Mouse (Mus musculus) lung, embryonic 16.5 days (tissue): ENCODE results near the gene Sgca. TPM values are rescaled to one million over a fixed set of nuclear protein-coding genes. Genes with fewer than 3 reads are reported as not detected.

Experiments used
- ATAC-seq: fragments of 200-750 bp; cut with Nextera tagmentation; 2 replicates; pipeline ENCODE4 v1.8.0; 2017; ENCODE audit warnings: low read depth, mild to moderate bottlenecking, moderate library complexity
- H3K27ac ChIP-seq: fragments of 300-500 bp; sonication (generic); 2 replicates; pipeline ENCODE4 v1.5.1; 2014; ENCODE audit warnings: mild to moderate bottlenecking, control low read depth, low read length
- H3K27me3 ChIP-seq: fragments of 300-500 bp; sonication (generic); 2 replicates; pipeline ENCODE4 v1.6.1; 2014; ENCODE audit warnings: low read depth, low read length, mixed read lengths; ENCODE audit not compliant: control insufficient read depth, insufficient read depth
- H3K36me3 ChIP-seq: fragments of 300-500 bp; sonication (generic); 2 replicates; pipeline ENCODE4 v1.6.1; 2014; ENCODE audit warnings: low read length; ENCODE audit not compliant: control insufficient read depth, insufficient read depth
- H3K4me1 ChIP-seq: fragments of 300-500 bp; sonication (generic); replicated peaks from 2 replicates; pipeline ENCODE4 v1.6.1; 2014; ENCODE audit warnings: low read length, mixed read lengths; ENCODE audit not compliant: control insufficient read depth, insufficient read depth
- H3K4me2 ChIP-seq: fragments of 300-500 bp; sonication (generic); 2 replicates; pipeline ENCODE4 v1.6.1; 2014; ENCODE audit warnings: low read depth, low read length, control low read depth
- H3K4me3 ChIP-seq: fragments of 300-500 bp; sonication (generic); 2 replicates; pipeline ENCODE4 v1.5.1; 2014; ENCODE audit warnings: mild to moderate bottlenecking, low read length, control low read depth
- H3K9ac ChIP-seq: fragments of 300-500 bp; sonication (generic); 2 replicates; pipeline ENCODE4 v1.6.1; 2014; ENCODE audit warnings: low read length, control low read depth
- H3K9me3 ChIP-seq: fragments of 300-500 bp; sonication (generic); 2 replicates; pipeline ENCODE4 v1.6.1; 2016; ENCODE audit warnings: low read length; ENCODE audit not compliant: control insufficient read depth
- WGBS: fragments of 180-500 bp; shearing (Covaris S2); extraction: QIAGEN DNeasy Blood & Tissue Kit; methylation state at CpG from one replicate; pipeline ENCODE4 v1.1.7; 2014; 5-methylcytosine and 5-hydroxymethylcytosine counted together
- polyA plus RNA-seq: library from polyadenylated mRNA; unstranded; fragments of >200 nt; fragmentation: Nextera tagmentation; extraction: Ambion mirVana; gene quantifications from 2 replicates; pipeline ENCODE4 v1.2.1, GENCODE M21; 2015

The Sgca gene
- polyA plus RNA-seq, 1 experiment from 2014 or later, result 1.4 TPM

DNA sequence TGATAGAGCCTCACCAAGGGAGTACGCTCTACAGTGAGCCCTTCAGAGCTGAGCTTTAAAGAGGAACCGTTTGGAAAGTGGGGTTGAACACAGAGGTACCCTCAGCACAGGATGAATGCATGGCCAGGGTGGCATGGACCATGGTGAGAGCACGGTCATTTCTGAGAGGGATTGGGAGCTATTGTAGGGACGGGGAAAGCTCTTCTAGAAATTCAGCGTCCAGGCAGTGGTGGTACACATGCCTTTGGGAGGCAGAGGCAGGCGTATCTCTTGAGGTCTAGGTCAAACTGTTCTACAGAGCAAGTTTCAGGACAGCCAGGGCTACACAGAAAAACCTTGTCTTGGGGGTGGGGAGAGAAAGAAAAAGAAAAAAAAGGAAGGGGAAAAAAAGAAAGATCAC lies 20.9 kb upstream of the Sgca start:
- Histone ChIP-seq H3K9ac (no peak overlapping the region), H3K27me3 (no peaks in the 10 kb centered on the region), H3K4me2 (no peak overlapping the region), H3K4me3 (no peak overlapping the region), H3K36me3 (peaks cover 28% of the 10 kb centered on the region), H3K4me1 (peaks cover 45% of the 10 kb centered on the region), H3K27ac (no peak overlapping the region), H3K9me3 (no peaks in the 10 kb centered on the region)
- no peak for ATAC-seq
- 90% methylated on average over 6 of the region's 6 CpGs for WGBS

DNA sequence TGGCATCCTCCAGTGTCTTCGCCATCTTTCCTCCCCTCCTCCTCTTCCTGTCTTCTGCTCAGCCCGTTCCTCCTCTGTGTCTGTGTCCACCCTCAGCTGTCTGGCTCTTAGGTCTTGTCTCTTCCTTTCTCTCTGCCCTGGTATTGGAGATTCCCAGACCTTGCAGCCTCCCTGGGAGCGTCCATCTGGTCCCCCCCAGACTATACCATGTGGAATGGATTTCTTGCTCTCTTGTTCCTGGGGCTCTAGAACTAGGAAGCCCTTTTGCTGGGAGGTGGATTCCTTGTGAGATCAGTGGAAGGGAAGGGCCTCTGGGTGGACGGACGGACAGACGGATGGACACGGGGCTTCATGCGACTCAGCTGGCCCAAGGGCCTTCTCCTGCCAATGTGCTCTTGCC lies 20.0 kb upstream of the Sgca start:
- H3K9me3 ChIP-seq, result no peaks in the 10 kb centered on the region
- peaks cover 21% of the 10 kb centered on the region for H3K36me3 ChIP-seq
- H3K4me2 ChIP-seq, result no peak overlapping the region
- H3K4me3 ChIP-seq, result no peak overlapping the region
- H3K9ac ChIP-seq, result no peak overlapping the region
- WGBS, result 81% methylated on average over 8 of the region's 8 CpGs
- no peak for ATAC-seq
- peaks cover 44% of the 10 kb centered on the region for H3K4me1 ChIP-seq
- H3K27ac ChIP-seq, result no peak overlapping the region
- H3K27me3 ChIP-seq, result no peaks in the 10 kb centered on the region

DNA sequence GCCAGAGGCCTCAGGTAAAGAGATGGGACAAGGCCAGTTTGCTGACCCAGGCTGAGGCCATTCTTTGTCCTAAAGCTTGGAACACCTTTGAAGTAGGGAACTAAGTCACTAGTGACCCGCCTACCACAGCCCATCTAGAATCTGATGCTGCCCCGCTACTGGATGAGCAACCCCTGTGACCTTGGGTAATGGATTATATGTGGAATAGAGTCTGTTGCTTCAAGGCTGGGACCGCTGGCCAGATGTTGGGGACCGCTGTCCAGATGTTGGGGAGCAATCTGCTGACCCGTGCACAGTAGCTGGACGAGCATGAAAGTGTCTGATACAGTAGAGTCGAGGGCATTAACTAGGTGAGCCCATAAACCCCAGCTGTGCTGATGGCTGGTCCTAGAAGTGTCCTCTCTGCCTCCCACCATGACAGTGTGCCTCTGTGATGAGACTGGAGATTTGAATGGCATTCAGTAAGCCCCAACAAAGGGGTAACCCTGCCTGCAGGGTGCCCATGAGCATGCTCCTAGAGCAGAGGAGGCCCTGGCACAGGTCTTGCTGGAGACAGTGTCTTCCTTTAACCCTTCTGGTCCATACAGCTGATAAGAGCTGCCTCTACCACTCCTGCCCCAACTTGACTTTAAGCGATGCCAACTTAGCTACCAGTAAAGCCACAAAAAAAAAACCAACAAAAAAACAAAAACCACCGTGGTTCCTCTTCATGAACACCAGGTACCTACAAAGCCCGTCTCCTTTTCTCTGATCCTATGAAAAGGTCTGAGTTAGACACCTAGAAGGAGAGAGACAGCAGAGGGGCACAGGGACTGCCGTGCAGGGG lies 19.0 kb upstream of the Sgca start:
- Histone ChIP-seq H3K36me3 (peaks cover 18% of the 10 kb centered on the region), H3K4me3 (peak overlapping the region; percentile 89), H3K9ac (peak overlapping the region; percentile 93), H3K4me2 (peak overlapping the region; percentile 96), H3K27me3 (no peaks in the 10 kb centered on the region), H3K4me1 (peaks cover 41% of the 10 kb centered on the region), H3K9me3 (no peaks in the 10 kb centered on the region), H3K27ac (no peak overlapping the region)
- 74% methylated on average over 11 of the region's 11 CpGs for WGBS
- no peak for ATAC-seq

DNA sequence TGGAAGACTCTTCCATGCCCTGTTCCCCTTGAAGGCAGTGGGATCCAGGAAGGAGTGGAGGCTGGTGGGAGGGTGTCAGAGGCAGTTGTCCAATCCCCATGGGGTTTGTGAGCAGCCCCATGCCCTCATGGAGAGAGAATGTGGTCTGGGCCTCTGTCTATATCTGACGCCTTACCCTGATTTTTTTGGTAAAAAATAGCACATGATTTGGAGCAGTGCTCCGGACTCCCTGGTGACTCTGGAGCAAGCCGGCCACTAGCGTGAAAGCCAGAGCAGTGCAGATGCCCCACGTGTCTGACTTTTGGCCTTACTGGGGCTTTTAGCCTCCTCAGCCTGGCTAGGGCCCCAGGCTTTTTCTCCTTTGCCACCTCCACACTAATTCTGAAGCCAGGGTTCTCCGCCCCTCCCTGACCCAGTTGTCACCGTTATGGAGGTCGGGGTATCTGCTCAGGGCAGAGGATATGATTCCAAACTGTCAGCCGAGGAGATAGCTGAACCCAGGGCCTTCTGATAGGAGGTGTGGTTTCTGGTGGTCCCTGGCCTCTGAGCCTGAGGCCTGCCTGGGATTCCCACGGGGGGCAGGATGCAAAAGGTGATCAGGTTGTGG lies 18.2 kb upstream of the Sgca start:
- Histone ChIP-seq H3K9ac (peak overlapping the region; percentile 93), H3K4me3 (peak overlapping the region; percentile 89), H3K4me1 (peaks cover 45% of the 10 kb centered on the region), H3K27me3 (no peaks in the 10 kb centered on the region), H3K4me2 (peak overlapping the region; percentile 96), H3K27ac (peak overlapping the region; percentile 41; the same call in 1 of the 2 replicates), H3K36me3 (peaks cover 18% of the 10 kb centered on the region), H3K9me3 (no peaks in the 10 kb centered on the region)
- 36% methylated on average over 10 of the region's 10 CpGs for WGBS
- no peak for ATAC-seq

DNA sequence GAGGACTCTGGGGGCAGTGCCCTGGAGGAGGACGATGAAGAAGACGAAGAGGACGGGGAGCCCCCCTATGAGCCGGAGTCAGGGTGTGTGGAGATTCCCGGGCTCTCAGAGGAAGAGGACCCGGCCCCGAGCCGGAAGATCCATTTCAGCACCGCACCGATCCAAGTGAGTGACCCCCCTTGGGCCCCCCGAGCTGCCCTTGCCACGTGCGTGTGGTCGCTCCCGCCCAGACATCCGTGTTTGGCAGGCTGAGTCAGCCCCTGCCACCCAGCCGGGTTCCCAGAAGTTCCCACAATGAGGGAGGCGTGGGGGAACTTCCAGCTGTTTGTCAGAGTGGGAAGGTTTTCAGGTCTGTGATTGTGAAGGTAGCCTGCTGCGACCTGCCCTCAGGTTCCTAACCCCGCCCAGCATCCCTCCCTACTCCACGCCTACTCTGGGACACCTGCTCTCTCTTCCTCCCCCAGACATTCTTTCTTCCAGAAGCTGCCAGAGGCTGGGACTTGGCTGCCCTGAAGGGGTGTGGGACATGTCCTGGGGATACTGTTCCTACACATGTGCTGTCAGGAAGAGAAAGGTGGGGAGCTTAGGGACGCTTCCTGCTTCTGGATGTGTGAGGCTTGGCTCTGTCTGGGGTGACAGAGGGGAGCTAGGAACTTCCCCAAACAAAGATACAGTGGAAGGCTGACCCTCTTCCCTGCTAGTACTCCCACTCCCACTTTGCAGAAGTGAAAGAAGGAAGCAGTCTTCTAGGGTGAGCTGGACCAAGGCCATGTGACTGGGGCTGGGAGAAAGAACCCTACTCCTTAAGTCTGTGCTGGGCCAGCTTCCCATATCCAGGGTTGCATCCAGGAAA lies 16.9 kb upstream of the Sgca start:
- peak overlapping the region; percentile 93 for H3K9ac ChIP-seq
- H3K4me2 ChIP-seq, result peak overlapping the region; percentile 96
- peaks cover 55% of the 10 kb centered on the region for H3K4me1 ChIP-seq
- H3K4me3 ChIP-seq, result peak overlapping the region; percentile 89
- peak overlapping the region; percentile 41 for H3K27ac ChIP-seq
- 1% methylated on average over 22 of the region's 22 CpGs for WGBS
- peaks cover 15% of the 10 kb centered on the region for H3K36me3 ChIP-seq
- ATAC-seq, result peak; percentile 4; the same call in 1 of the 2 replicates
- no peaks in the 10 kb centered on the region for H3K9me3 ChIP-seq
- H3K27me3 ChIP-seq, result no peaks in the 10 kb centered on the region

DNA sequence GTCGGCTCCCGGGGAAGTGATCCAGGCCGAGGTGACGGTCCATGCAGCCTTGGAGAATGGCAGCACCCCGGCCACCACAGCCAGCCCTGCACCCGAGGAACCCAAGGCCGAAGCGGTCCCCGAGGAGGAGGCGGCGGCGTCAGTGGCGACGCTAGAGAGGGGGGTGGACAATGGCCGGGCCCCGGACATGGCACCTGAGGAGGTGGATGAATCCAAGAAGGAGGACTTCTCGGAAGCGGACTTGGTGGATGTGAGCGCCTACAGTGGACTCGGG lies 16.3 kb upstream of the Sgca start:
- Histone ChIP-seq H3K36me3 (peaks cover 11% of the 10 kb centered on the region), H3K9me3 (no peaks in the 10 kb centered on the region), H3K4me3 (peak overlapping the region; percentile 89), H3K4me2 (peak overlapping the region; percentile 96), H3K4me1 (peaks cover 56% of the 10 kb centered on the region), H3K9ac (peak overlapping the region; percentile 93), H3K27me3 (no peaks in the 10 kb centered on the region), H3K27ac (peak overlapping the region; percentile 45)
- whole genome bisulfite sequencing, result under 1% methylated on average over 20 of the region's 20 CpGs
- ATAC-seq, result no peak

DNA sequence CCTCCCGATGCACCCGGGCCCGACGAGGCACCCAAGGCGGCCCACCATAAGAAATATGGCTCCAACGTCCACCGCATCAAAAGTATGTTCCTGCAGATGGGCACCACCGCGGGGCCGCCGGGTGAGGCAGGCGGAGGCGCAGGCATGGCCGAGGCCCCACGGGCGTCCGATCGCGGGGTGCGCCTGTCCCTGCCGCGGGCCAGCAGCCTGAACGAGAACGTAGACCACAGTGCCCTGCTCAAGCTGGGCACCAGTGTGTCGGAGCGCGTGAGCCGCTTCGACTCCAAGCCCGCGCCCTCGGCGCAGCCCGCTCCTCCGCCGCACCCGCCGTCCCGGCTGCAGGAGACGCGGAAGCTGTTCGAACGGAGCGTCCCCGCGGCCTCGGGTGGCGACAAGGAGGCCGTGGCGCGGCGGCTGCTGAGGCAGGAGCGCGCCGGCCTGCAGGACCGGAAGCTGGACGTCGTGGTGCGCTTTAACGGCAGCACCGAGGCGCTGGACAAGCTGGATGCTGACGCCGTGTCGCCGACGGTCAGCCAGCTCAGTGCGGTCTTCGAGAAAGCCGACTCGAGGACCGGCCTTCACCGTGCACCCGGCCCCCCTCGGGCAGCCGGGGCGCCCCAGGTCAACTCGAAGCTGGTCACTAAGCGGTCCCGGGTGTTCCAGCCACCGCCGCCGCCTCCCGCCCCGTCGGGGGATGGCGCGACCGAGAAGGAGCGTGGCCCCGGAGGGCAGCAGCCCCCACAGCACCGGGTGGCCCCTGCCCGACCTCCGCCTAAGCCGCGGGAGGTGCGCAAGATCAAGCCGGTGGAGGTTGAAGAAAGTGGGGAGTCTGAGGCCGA lies 15.7 kb upstream of the Sgca start:
- H3K4me2 ChIP-seq, result peak overlapping the region; percentile 96
- peaks cover 7% of the 10 kb centered on the region for H3K36me3 ChIP-seq
- no peaks in the 10 kb centered on the region for H3K27me3 ChIP-seq
- ATAC-seq, result no peak
- H3K9ac ChIP-seq, result peak overlapping the region; percentile 93
- WGBS, result 0% methylated on average over 99 of the region's 99 CpGs
- peak overlapping the region; percentile 89 for H3K4me3 ChIP-seq
- no peaks in the 10 kb centered on the region for H3K9me3 ChIP-seq
- H3K4me1 ChIP-seq, result peaks cover 61% of the 10 kb centered on the region
- peak overlapping the region; percentile 94 for H3K27ac ChIP-seq

DNA sequence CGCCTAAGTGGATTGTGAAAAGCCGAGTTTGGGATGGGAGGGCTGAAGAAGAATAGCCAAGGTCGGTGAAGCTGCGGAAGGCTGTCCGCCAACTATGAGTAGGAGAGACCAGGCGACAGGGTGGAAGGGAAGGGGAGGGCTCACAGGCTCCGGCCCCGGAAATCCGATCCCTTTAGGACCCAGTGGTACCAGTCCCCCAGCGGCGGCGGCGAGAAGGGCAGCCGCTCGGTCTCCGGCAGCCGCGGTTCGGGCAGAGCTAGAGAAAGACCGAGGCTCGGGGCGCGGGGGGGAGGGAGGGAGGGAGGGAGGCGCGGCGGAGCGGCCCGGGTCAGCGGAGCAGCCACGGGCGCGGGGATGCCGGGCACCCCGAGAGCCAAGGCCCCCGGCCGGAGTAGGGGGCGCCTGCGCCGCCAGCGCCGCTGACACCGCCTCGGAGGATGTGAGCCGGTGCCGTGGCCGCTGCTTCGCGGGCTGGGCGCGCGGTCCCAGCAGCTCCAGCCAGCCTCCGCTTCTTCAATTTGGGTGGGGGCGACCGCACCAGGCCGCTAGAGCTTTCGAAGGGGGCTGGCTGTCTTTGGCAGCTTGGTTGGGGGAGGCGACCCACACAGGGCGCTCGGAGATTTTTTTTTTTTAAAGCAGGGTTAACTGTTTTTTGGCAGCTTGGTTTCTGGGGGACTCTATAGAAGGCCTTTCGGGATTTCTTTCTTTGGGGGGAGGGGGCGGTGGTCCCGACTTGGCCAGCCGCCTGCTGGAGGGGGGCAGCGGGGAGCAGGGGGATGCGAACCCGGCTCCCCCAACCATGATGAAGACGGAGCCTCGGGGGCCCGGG lies 14.8 kb upstream of the Sgca start, which contains the start of gene Ppp1r9b:
Gene Ppp1r9b (plus strand): TSS at position 287 of the 829 bp plus-strand sequence.
- no peaks in the 10 kb centered on the region for H3K9me3 ChIP-seq
- H3K27ac ChIP-seq, result peak within 1 kb of the TSS; percentile 94
- H3K4me3 ChIP-seq, result peak within 1 kb of the TSS; percentile 89
- H3K4me1 ChIP-seq, result peaks cover 60% of the 10 kb centered on the region
- under 1% methylated on average over 37 of the region's 69 CpGs for WGBS
- no peaks in the 10 kb centered on the region for H3K27me3 ChIP-seq
- H3K9ac ChIP-seq, result peak within 1 kb of the TSS; percentile 93
- no peaks in the 10 kb centered on the region for H3K36me3 ChIP-seq
- H3K4me2 ChIP-seq, result peak within 1 kb of the TSS; percentile 96
- ATAC-seq, result peak; percentile 83
